Mouse (Mus musculus) CH12.LX (cell line): ENCODE measurements around the gene Mlxip. TPM values are rescaled to one million over a fixed set of nuclear protein-coding genes. Genes with fewer than 3 reads are reported as not detected.

Experiments used
- DNase-seq: peaks from one replicate; pipeline ENCODE4 v3.0.0-alpha.2; 2013; ENCODE audit errors: extremely low read depth
- H3K27ac ChIP-seq: 2 replicates; pipeline ENCODE4 v1.5.1; 2012; ENCODE audit warnings: low read depth, mild to moderate bottlenecking, control low read depth, moderate library complexity; ENCODE audit not compliant: insufficient read depth
- H3K27me3 ChIP-seq: replicated peaks from 2 replicates; pipeline ENCODE3; 2012; ENCODE audit warnings: inconsistent platforms
- H3K36me3 ChIP-seq, 2 experiments: replicated peaks in 1 of 2; 2 replicates each; pipeline versions ENCODE3 to v1.6.1; 2012; ENCODE audit warnings: inconsistent platforms in 1 of 2, low read length in 1 of 2, mild to moderate bottlenecking in 1 of 2, mixed read lengths in 1 of 2, moderate library complexity in 1 of 2; ENCODE audit not compliant: control insufficient read depth in 1 of 2, insufficient read depth in 1 of 2
- H3K4me1 ChIP-seq, 2 experiments: 2 replicates each; pipeline ENCODE4 v1.6.1; 2012; ENCODE audit warnings: inconsistent platforms in 1 of 2, moderate library complexity in 1 of 2; ENCODE audit not compliant: insufficient read depth in 2 of 2, control insufficient read depth in 1 of 2
- H3K4me2 ChIP-seq: 2 replicates; pipeline ENCODE4 v1.6.1; 2012; ENCODE audit warnings: low read depth, mild to moderate bottlenecking, control low read depth; ENCODE audit not compliant: poor library complexity, insufficient read depth, severe bottlenecking
- H3K4me3 ChIP-seq, 3 experiments: fragments of 150-350 bp in 1 of 3; sonication (generic) in 1 of 3; replicated peaks in 1 of 3; 2 replicates each; pipeline versions ENCODE3 to v1.5.1; 2011 to 2012; ENCODE audit warnings: low read depth in 2 of 3, low read length in 2 of 3, mild to moderate bottlenecking in 2 of 3, moderate library complexity in 2 of 3, control low read depth in 1 of 3, improper control_type of control experiment in 1 of 3, inconsistent platforms in 1 of 3, mixed read lengths in 1 of 3; ENCODE audit not compliant: poor library complexity in 1 of 3
- H3K79me2 ChIP-seq: replicated peaks from 2 replicates; pipeline ENCODE4 v1.6.1; 2012; ENCODE audit warnings: mild to moderate bottlenecking, moderate library complexity; ENCODE audit not compliant: control insufficient read depth, poor library complexity, insufficient read depth, severe bottlenecking; ENCODE audit errors: extremely low read depth
- H3K9ac ChIP-seq: 2 replicates; pipeline ENCODE4 v1.6.1; 2012; ENCODE audit warnings: low read depth, mild to moderate bottlenecking, control low read depth, moderate library complexity; ENCODE audit not compliant: insufficient read depth
- H3K9me3 ChIP-seq: replicated peaks from 2 replicates; pipeline ENCODE3; 2012; ENCODE audit warnings: low read length, inconsistent platforms, mixed read lengths
- BHLHE40 ChIP-seq: IDR thresholded peaks from 2 replicates; pipeline ENCODE4 v1.6.1; 2011; ENCODE audit warnings: mild to moderate bottlenecking, low read depth, low read length, improper control_type of control experiment
- CHD1 ChIP-seq: IDR thresholded peaks from 2 replicates; pipeline ENCODE4 v1.6.1; 2012; ENCODE audit warnings: low read depth, low read length, improper control_type of control experiment, inconsistent platforms
- CTCF ChIP-seq, 2 experiments: IDR thresholded peaks in 1 of 2; conservative IDR thresholded peaks in 1 of 2; 2 replicates each; pipeline ENCODE4 v1.5.1; 2011 to 2012; ENCODE audit warnings: low read depth in 2 of 2, low read length in 2 of 2, improper control_type of control experiment in 1 of 2, inconsistent platforms in 1 of 2, mild to moderate bottlenecking in 1 of 2, moderate library complexity in 1 of 2
- E2F4 ChIP-seq: IDR thresholded peaks from 2 replicates; pipeline ENCODE4 v1.6.1; 2011; ENCODE audit warnings: low read depth, low read length, improper control_type of control experiment; ENCODE audit not compliant: insufficient replicate concordance
- ELF1 ChIP-seq: IDR thresholded peaks from 2 replicates; pipeline ENCODE4 v1.6.1; 2014; ENCODE audit warnings: low read depth, mild to moderate bottlenecking, inconsistent platforms, low read length, improper control_type of control experiment
- EP300 ChIP-seq: IDR thresholded peaks from 2 replicates; pipeline ENCODE4 v1.6.1; 2011; ENCODE audit warnings: low read length, improper control_type of control experiment
- ETS1 ChIP-seq: conservative IDR thresholded peaks from 2 replicates; pipeline ENCODE4 v1.6.1; 2012; ENCODE audit warnings: low read depth, mild to moderate bottlenecking, inconsistent platforms, low read length, improper control_type of control experiment, moderate library complexity
- HCFC1 ChIP-seq: IDR thresholded peaks from 2 replicates; pipeline ENCODE4 v1.6.1; 2012; ENCODE audit warnings: low read depth, mild to moderate bottlenecking, inconsistent platforms, low read length, improper control_type of control experiment
- IRF4 ChIP-seq: IDR thresholded peaks from 2 replicates; pipeline ENCODE4 v1.6.1; 2014; ENCODE audit warnings: low read depth, mild to moderate bottlenecking, inconsistent platforms, low read length, improper control_type of control experiment
- KAT2A ChIP-seq: IDR thresholded peaks from 2 replicates; pipeline ENCODE4 v1.6.1; 2012; ENCODE audit warnings: low read length, improper control_type of control experiment, inconsistent platforms; ENCODE audit not compliant: insufficient replicate concordance
- MAFK ChIP-seq: IDR thresholded peaks from 2 replicates; pipeline ENCODE4 v1.6.1; 2011; ENCODE audit warnings: low read length, improper control_type of control experiment; ENCODE audit not compliant: insufficient replicate concordance
- MAX ChIP-seq: IDR thresholded peaks from 2 replicates; pipeline ENCODE4 v1.6.1; 2011; ENCODE audit warnings: low read length, improper control_type of control experiment
- MAZ ChIP-seq: IDR thresholded peaks from 2 replicates; pipeline ENCODE4 v1.6.1; 2012; ENCODE audit warnings: low read depth, mild to moderate bottlenecking, inconsistent platforms, low read length, improper control_type of control experiment, moderate library complexity
- MEF2A ChIP-seq: IDR thresholded peaks from 2 replicates; pipeline ENCODE4 v1.6.1; 2014; ENCODE audit warnings: low read depth, mild to moderate bottlenecking, inconsistent platforms, low read length, improper control_type of control experiment, borderline replicate concordance
- MXI1 ChIP-seq: IDR thresholded peaks from 2 replicates; pipeline ENCODE4 v1.6.1; 2011; ENCODE audit warnings: mild to moderate bottlenecking, low read depth, low read length, improper control_type of control experiment
- MYC ChIP-seq: IDR thresholded peaks from 2 replicates; pipeline ENCODE4 v1.6.1; 2011; ENCODE audit warnings: low read depth, mild to moderate bottlenecking, improper control_type of control experiment, low read length
- NELFE ChIP-seq: IDR thresholded peaks from 2 replicates; pipeline ENCODE4 v1.6.1; 2011; ENCODE audit warnings: low read depth, low read length, improper control_type of control experiment
- NRF1 ChIP-seq: IDR thresholded peaks from 2 replicates; pipeline ENCODE4 v1.6.1; 2014; ENCODE audit warnings: low read depth, mild to moderate bottlenecking, inconsistent platforms, low read length, improper control_type of control experiment, moderate library complexity
- PAX5 ChIP-seq: IDR thresholded peaks from 2 replicates; pipeline ENCODE4 v1.6.1; 2012; ENCODE audit warnings: low read length, inconsistent platforms, mixed read lengths
- POLR2A ChIP-seq: IDR thresholded peaks from 2 replicates; pipeline ENCODE4 v1.6.1; 2011; ENCODE audit warnings: low read depth, mild to moderate bottlenecking, improper control_type of control experiment, low read length
- POLR2AphosphoS2 ChIP-seq: IDR thresholded peaks from 2 replicates; pipeline ENCODE4 v1.6.1; 2011; ENCODE audit warnings: low read depth, low read length, improper control_type of control experiment
- RAD21 ChIP-seq: IDR thresholded peaks from 2 replicates; pipeline ENCODE4 v1.6.1; 2011; ENCODE audit warnings: low read depth, mild to moderate bottlenecking, low read length, improper control_type of control experiment, moderate library complexity
- RCOR1 ChIP-seq: conservative IDR thresholded peaks from 2 replicates; pipeline ENCODE4 v1.6.1; 2012; ENCODE audit warnings: low read depth, mild to moderate bottlenecking, inconsistent platforms, low read length, improper control_type of control experiment
- SIN3A ChIP-seq: IDR thresholded peaks from 2 replicates; pipeline ENCODE4 v1.6.1; 2012; ENCODE audit warnings: low read length, improper control_type of control experiment, inconsistent platforms
- SMC3 ChIP-seq: IDR thresholded peaks from 2 replicates; pipeline ENCODE4 v1.6.1; 2011; ENCODE audit warnings: low read depth, low read length, improper control_type of control experiment
- TBP ChIP-seq: conservative IDR thresholded peaks from 2 replicates; pipeline ENCODE4 v1.6.1; 2011; ENCODE audit warnings: low read depth, low read length, improper control_type of control experiment
- TCF12 ChIP-seq: IDR thresholded peaks from 2 replicates; pipeline ENCODE4 v1.6.1; 2014; ENCODE audit warnings: low read depth, mild to moderate bottlenecking, inconsistent platforms, low read length, improper control_type of control experiment
- USF1 ChIP-seq: IDR thresholded peaks from 2 replicates; pipeline ENCODE4 v1.6.1; 2014; ENCODE audit warnings: low read depth, mild to moderate bottlenecking, inconsistent platforms, low read length, improper control_type of control experiment
- USF2 ChIP-seq: conservative IDR thresholded peaks from 2 replicates; pipeline ENCODE4 v1.6.1; 2011; ENCODE audit warnings: low read depth, low read length, improper control_type of control experiment
- ZC3H11A ChIP-seq: IDR thresholded peaks from 2 replicates; pipeline ENCODE4 v1.6.1; 2012; ENCODE audit warnings: low read depth, mild to moderate bottlenecking, inconsistent platforms, low read length, improper control_type of control experiment
- ZKSCAN1 ChIP-seq: IDR thresholded peaks from 2 replicates; pipeline ENCODE4 v1.6.1; 2012; ENCODE audit warnings: low read depth, inconsistent platforms, low read length, improper control_type of control experiment, borderline replicate concordance
- ZMIZ1 ChIP-seq: IDR thresholded peaks from 2 replicates; pipeline ENCODE4 v1.6.1; 2012; ENCODE audit warnings: low read depth, mild to moderate bottlenecking, inconsistent platforms, low read length, improper control_type of control experiment
- ZNF384 ChIP-seq: IDR thresholded peaks from 2 replicates; pipeline ENCODE4 v1.6.1; 2012; ENCODE audit warnings: low read depth, low read length, improper control_type of control experiment, inconsistent platforms
- dilution Hi-C: fragments of 300-500 bp; cut with MboI; formaldehyde crosslinking; loops from 2 replicates; pipeline ENCODE4 v1.14.3; 2020; ENCODE audit warnings: low sequenced_read_pairs; ENCODE audit not compliant: extremely low pct_unique_long_range_greater_than_20kb, extremely low pct_ligation_motif_present
- in situ Hi-C: fragments of 300-500 bp; cut with MboI; formaldehyde crosslinking; loops from 3 replicates; pipeline ENCODE4 v1.14.3; 2019; ENCODE audit warnings: low sequenced_read_pairs, low pct_ligation_motif_present, low pct_unique_long_range_greater_than_20kb, mixed read lengths
- polyA plus RNA-seq: library from polyadenylated mRNA; unstranded; fragments of >175 nt; gene quantifications from 2 replicates; pipeline ENCODE4 v1.2.1, GENCODE M21; 2012; ENCODE audit warnings: low read depth; ENCODE audit not compliant: insufficient read length
- total RNA-seq, 2 experiments: library from RNA; depleted of rRNA; stranded (reverse); fragments of 300-350 nt in 1 of 2; fragments of >200 nt in 1 of 2; gene quantifications; 2 replicates each; pipeline ENCODE4 v1.2.3; 2012 to 2014

Mlxip gene
- total RNA-seq (2012; rRNA removed), result 5.8 and 7.4 TPM in 2 replicates
- total RNA-seq (2014; rRNA removed), result 4.3 and 4.4 TPM in 2 replicates
- polyA plus RNA-seq, result 15.4 and 17.9 TPM in 2 replicates

DNA sequence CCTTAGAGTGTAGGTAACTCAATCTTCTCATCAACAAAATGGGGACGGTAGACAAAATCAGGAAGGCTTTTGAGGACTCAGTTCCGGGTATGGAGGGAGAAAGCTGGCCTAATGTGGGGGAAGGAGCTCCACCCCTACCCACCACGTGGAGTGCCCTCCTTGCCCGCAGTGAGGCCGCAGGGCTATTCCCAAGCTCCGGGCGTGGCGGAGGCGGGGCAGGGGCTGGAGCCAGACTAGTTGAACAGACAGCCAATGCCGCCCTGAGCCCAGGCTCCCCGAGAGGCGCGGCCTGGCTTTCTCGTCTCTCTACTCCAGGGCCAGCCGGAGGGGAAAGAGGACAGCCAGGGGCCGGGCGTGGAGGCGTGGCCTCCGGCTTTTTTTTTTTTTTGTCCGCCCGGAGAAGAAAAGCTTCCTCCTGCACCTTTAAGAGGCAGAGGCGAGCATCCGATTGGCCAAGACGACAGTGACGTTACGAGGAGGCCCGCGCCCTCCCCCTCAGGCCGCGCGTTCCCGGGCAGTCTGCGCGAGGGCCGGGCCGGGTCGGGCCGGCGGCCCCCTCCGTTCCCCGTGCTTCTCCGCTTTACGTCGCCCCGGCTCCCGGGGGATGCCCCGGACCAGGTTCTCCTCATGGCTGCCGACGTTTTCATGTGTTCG is at the start of gene Mlxip:
TSS of gene Mlxip (plus strand) at position 496 of the 654 bp plus-strand sequence.
- peak within 1 kb of the TSS; percentile 89 for H3K4me2 ChIP-seq
- H3K27ac ChIP-seq, result peak within 1 kb of the TSS; percentile 77
- peak within 1 kb of the TSS; percentile 91 for H3K9ac ChIP-seq
- dilution Hi-C loops, result no loop called here
- in situ Hi-C loops, result no loop called here
- H3K4me1 ChIP-seq, result peaks cover 4 to 39% of the 10 kb centered on the region in 2 experiments
- peak; percentile 95 for DNase-seq
- no peaks in the 10 kb centered on the region for H3K9me3 ChIP-seq
- peak; percentile 84 for TF ChIP-seq SIN3A
- TF ChIP-seq IRF4, result no peak
- TF ChIP-seq MAFK, result no peak
- TF ChIP-seq KAT2A, result no peak
- TF ChIP-seq PAX5, result no peak
- TF ChIP-seq MYC, result peak; percentile 98
- peak; percentile 70 for TF ChIP-seq ETS1
- peak; percentile 43 for TF ChIP-seq BHLHE40
- peak; percentile 98 for TF ChIP-seq MAX
- peak; percentile 74 for TF ChIP-seq ZMIZ1
- TF ChIP-seq USF2, result peak; percentile 39; the same call in 1 of the 2 replicates
- peak; percentile 76 for TF ChIP-seq NELFE
- peak; percentile 90 for TF ChIP-seq POLR2A
- no peak for TF ChIP-seq POLR2AphosphoS2
- peak; percentile 47; the same call in 1 of the 2 replicates for TF ChIP-seq HCFC1
- TF ChIP-seq USF1, result peak; percentile 69
- TF ChIP-seq RAD21, result no peak
- TF ChIP-seq ELF1, result peak; percentile 92
- TF ChIP-seq NRF1, result no peak; the same call in 1 of the 2 replicates
- 0 out of 2 replicates have a peak, but pooled peaks have one; percentile 55 for TF ChIP-seq MAZ
- 0 out of 2 replicates have a peak, but pooled peaks have one; percentile 36 for TF ChIP-seq EP300
- no peak for TF ChIP-seq E2F4
- peak; percentile 39; the same call in 1 of the 2 replicates for TF ChIP-seq MEF2A
- TF ChIP-seq RCOR1, result no peak
- TF ChIP-seq CHD1, result no peak
- peak; percentile 97 for TF ChIP-seq ZNF384
- TF ChIP-seq ZKSCAN1, result no peak
- peak; percentile 98 for TF ChIP-seq MXI1
- no peak for TF ChIP-seq CTCF (conservative IDR thresholded peaks at IDR 0.05 in 1 of 2, IDR thresholded peaks at IDR 0.05 in 1 of 2; ENCODE audit: low read depth in 2 of 2, low read length in 2 of 2)
- TF ChIP-seq TBP, result peak; percentile 75; the same call in 1 of the 2 replicates
- no peak for TF ChIP-seq SMC3
- TF ChIP-seq TCF12, result peak; percentile 64
- no peak for TF ChIP-seq ZC3H11A
- H3K79me2 ChIP-seq, result peaks cover 36% of the 10 kb centered on the region
- no peaks in the 10 kb centered on the region for H3K27me3 ChIP-seq
- H3K4me3 ChIP-seq, result peak within 1 kb of the TSS; percentile 88 to 95 (median 91)
- H3K36me3 ChIP-seq, result no peaks in the 10 kb centered on the region
